Mouse (Mus musculus): ENCODE measurements around the gene Mitd1. TPM values are rescaled to one million over a fixed set of nuclear protein-coding genes. Genes with fewer than 3 reads are reported as not detected.

Mitd1 gene
- total RNA-seq, 2 experiments from 2014 or later, result 9.9 to 10.6 TPM

DNA sequence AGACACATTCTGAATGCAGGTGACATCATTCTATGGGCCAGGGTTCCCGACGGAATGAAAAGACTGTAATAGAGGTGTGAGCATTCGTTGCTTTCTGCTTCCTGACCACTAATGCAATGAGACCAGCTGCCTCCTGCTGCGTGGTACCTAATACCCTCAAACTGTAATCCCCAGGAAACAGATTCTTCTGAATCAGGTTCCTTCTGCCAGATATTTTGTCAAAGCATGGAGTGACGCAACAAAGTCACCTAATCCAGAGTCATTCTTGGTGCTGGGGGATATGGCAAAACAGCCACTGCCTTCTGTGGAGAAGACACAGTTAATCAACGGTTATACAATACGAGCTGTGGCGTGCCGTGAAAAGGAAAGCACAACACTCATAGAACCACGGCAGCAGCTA is 21.6 kb downstream of the Mitd1 start:
- DNase-seq (ENCODE audit: extremely low spot score in 1 of 2, low spot score in 1 of 2), result no peak

DNA sequence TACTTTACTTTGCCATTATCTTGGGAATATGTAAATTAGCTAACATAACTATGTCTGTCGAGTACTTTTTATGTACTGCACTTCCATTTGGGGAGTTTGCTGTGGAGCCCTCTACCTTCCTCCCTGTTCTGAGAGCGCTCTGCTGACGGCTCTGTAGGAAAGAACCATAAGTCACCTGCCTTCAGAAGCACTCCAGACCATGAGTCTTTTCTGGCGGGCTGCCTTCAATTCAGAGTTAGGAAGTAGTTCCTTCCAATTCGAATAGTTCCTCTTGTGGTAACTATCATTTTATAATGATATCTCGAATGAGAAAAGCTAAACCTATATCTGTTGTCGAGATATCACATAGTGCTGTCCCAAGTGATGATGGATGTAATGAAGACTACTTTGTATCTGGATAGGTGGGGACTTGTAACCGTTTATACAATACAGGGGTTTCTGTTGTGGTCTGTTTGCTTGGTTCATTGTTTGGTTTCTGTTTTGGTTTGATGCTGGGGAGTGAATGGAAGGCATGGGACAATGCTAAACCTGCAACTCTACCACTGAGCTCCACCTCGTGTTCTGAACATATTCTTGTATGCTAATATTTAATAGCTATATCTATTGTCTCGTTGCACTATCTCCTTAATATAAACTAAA is 22.4 kb downstream of the Mitd1 start:
- DNase-seq (ENCODE audit: extremely low spot score in 1 of 2, low spot score in 1 of 2), result no peak

DNA sequence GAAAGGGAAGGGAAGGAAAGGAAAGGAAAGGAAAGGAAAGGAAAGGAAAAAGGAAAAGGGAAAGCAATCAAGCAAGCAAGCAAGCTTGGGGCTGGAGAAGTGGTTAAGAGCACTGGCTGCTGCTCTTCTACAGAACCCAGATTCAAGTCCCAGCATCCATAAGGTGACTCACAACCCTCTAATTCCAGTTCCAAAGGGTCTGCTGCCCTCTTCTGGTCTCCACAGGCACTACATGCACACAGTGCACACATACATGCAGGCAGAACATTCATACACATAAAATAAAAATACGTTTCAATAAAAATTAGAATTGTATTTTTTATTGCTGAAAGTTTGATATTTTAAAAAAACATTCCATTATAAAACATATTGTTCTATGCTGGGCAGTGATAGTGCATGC is 23.2 kb downstream of the Mitd1 start:
- peak in 1 of 2 experiments; percentile 33 for DNase-seq (ENCODE audit: extremely low spot score in 1 of 2, low spot score in 1 of 2)

DNA sequence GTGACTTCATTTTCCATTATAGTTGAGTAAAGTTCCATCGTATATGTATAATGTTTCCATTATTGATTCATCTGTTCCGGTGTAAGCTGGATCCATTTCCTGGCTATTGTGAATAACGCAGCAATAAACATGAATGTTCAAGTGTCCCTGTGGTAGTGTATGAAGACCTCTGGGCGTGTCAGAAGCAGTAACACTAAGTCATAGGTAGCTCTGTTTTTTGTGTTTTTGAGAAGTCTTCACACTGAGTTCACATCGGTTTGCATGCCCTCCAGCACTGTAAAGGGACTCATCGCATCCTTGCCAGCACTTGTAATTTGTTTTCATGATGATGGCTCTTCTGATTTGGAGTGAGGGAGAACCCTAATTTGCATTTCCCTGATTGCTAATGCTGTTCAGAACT is 23.9 kb downstream of the Mitd1 start, which contains the start of gene Tsga10:
Tsga10 (minus strand) TSS at position 144 of the 400 bp plus-strand sequence.
- no peak for DNase-seq (ENCODE audit: extremely low spot score in 1 of 2, low spot score in 1 of 2)

DNA sequence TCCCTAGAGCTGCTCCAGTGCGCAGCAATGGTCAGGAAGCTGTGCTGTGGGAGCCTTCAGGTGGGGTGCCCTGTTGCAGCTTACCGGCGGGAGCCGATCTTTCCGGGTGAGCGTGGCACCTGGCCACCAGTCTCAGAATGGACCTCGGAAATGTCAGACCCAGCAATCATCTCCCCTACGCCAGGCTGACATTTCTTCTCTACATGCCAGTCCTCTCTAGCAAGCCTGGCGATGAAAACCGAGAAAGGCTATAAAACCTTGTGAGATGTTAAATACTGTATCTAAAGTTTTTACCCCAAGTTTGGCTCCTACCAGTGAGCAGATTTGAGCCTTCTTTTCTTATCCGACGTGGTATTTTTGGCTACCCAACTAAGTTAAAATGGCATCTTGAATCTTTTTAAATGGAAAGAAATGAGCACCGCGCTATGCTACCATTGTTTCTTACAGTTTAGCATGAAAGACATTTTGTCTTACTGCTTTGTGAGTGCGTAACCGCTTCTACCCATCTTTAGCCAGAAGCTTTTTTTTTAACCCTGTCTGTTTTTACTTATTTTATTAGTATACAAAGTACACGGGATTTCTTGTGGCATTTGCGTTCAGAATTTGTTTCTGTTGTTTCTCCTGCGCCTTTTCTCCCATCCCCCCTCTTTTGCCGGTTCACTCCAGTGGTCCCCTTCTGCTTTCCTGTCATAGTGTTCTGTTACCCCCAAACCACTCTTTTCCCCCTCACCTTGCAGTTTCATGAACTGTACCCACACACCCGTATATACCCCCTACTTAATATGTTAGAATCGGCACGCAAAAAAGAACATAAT is 24.6 kb downstream of the Mitd1 start:
- no peak for DNase-seq (ENCODE audit: extremely low spot score in 1 of 2, low spot score in 1 of 2)

DNA sequence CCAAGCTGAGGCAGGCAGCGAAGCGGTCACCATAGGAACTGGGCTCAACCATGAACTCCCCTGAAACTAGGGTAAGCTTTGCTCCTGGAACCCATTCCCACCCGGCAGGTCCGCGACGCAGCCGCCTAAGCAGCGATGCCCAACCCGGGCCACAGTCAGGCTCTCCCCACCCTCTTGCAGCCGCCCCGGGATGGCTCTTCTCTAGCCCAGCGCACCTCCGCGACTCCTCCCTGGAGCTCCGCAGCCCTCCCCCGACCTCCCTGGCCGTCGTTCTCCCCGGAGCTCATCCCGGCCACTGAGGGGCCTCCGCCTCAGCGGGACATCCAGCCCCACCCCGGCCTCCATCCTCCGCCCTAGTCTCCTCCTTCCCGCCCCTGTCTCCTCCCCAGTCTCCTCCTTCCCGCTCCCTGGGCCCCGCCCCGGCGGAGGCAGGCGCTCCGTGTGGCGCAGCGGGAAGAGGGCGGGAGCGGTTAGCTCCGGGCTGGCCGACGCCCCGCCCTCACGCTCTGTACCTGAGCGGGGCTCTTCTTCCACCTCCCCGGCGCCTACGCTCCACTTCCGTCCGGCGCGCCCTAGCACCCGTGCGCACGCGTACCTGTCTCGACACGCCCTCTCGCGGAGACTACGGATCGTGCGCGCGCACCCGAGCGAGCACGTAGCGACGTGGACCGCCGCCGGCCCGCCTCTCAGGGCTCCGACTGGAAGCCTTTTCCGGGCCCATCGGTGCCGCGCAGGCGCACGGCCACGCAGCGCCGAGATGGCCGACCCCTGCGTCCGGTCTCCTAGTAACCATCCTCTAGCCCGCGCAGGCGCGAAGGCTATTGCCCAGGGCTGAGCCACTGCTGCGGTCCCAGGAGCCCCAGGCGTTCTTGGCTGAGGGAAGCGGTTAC is 25.5 kb downstream of the Mitd1 start:
- DNase-seq (ENCODE audit: extremely low spot score in 1 of 2, low spot score in 1 of 2), result peak; percentile 96 to 97

DNA sequence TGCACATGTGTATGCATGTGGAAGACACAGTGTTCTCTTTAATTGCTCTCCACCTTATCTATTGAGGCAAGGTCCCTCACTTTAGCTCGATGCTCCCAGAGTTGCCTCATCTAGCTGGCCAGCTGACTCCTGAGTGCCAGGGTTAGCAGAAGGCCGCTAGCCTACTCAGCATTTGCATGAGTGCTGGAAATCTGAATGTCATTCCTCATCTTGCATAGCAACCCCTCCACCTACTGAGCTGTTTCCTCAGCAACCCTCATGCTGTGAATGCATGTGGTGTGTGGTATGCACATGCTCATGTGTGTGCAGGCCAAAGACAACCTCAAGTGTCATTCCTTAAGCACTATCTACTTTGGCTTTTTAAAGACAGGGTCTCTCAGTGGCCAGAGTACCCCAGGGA is 39.5 kb downstream of the Mitd1 start:
- DNase-seq (ENCODE audit: extremely low spot score in 1 of 2, low spot score in 1 of 2), result no peak

DNA sequence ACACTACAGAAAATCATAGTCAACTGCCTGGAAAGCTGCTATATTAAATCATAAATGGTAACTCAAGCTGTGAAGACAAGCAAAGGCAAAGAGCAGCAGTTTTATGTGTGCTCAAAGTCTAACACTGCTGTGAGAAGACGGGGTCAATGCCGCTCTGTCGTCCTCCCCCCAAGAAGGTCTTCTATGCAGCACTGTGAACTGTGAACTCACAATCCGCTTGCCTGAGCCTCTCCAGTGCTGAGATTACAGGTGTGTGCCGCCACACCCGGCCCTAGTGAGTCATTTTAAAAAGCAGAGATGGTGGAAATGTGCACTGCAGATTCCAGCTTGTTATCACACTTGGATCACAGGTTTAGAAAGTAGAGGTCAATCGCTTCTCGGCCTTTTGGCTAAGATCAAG is 43.3 kb downstream of the Mitd1 start:
- no peak for DNase-seq (ENCODE audit: extremely low spot score in 1 of 2, low spot score in 1 of 2)

DNA sequence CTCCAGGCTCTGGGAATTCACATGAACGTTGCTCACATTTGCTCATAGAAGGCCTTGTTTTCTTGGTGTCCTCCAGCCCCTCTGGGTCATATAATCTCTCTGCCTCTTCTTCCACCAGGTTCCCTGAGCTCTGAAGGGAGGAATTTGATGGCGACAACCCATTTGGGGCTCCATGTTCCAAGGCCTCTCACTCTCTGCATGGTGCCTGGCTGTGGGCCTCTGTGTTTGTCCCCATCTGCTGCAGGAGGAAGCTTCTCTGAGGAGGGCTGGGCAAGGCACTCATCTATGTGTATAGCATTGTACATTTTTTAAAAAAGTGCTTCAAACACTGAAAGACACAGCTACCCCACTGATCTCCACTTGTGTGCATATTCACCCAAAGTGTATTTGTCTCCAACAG is 58.5 kb downstream of the Mitd1 start:
- no peak for DNase-seq (ENCODE audit: extremely low spot score in 1 of 2, low spot score in 1 of 2)

Other genes with a start within 250 kb of the Mitd1 start
- 100 to 1,000 TPM; 377 to 428 TPM for gene 2010300C02Rik, start 170.3 kb downstream of the Mitd1 start, total RNA-seq (2021)
- 10 to 100 TPM; 21.7 to 25.8 TPM for gene Tsga10, start 24.0 kb downstream of the Mitd1 start, total RNA-seq (2021)
- gene Lipt1, start 18.7 kb downstream of the Mitd1 start, total RNA-seq (2021), result 1 to 10 TPM; 7.6 to 7.7 TPM
- 100 to 1,000 TPM; 138 to 142 TPM for gene Mrpl30, start 66 bp upstream of the Mitd1 start, total RNA-seq (2021)
- under 1 TPM in 1 of 2 experiments, not detected in 1; 0.10 TPM for gene Lyg2, start 26.1 kb upstream of the Mitd1 start, total RNA-seq (2021)
- not detected for gene Lyg1, start 67.3 kb upstream of the Mitd1 start, total RNA-seq (2021)
- gene Txndc9, start 107.5 kb upstream of the Mitd1 start, total RNA-seq (2021), result 10 to 100 TPM; 62.4 to 64.2 TPM
- 10 to 100 TPM; 41.5 to 47.4 TPM for gene Eif5b, start 107.6 kb upstream of the Mitd1 start, total RNA-seq (2021)
- 10 to 100 TPM; 29.9 to 37.3 TPM for gene Rev1, start 239.4 kb upstream of the Mitd1 start, total RNA-seq (2021)

Measured in layer of hippocampus, postnatal 25 days (tissue).